ENCODE assay signal across 8 mouse cellular contexts in genomic region chr6:90728491-90728931, GRCm38 (mm10).
DNase-seq lines count a peak whose midpoint lies in the region; ATAC-seq and TF ChIP-seq lines count a peak whose summit lies in the region.

No protein-coding gene starts in this region.

- H3K4me3 ChIP-seq in G1E (ENCODE audit: low read depth, low read length) = no peak overlapping the region
- H3K4me3 ChIP-seq in hindbrain, embryonic 11.5 days (ENCODE audit: low read depth, low read length) = no peak overlapping the region
- H3K4me3 ChIP-seq in lung, embryonic 14.5 days (ENCODE audit: low read depth, low read length) = no peak overlapping the region

- H3K9me3 ChIP-seq in G1E (replicated peaks) = no peaks in the 10 kb centered on the region
- H3K9me3 ChIP-seq in hindbrain, embryonic 11.5 days (ENCODE audit: control insufficient read depth, low read length) = no peaks in the 10 kb centered on the region
- H3K9me3 ChIP-seq in lung, embryonic 14.5 days (ENCODE audit: low read depth, low read length) = no peaks in the 10 kb centered on the region

- H3K27ac ChIP-seq in hindbrain, embryonic 11.5 days (ENCODE audit: low read depth, low read length) = no peak overlapping the region
- 0 out of 2 replicates have a peak overlapping the region, but pooled peaks have one; percentile 9 for H3K27ac ChIP-seq in lung, embryonic 14.5 days (ENCODE audit: low read depth)

- peaks cover 41% of the 10 kb centered on the region for H3K27me3 ChIP-seq in G1E (ENCODE audit: insufficient read depth, low read length)
- no peaks in the 10 kb centered on the region for H3K27me3 ChIP-seq in hindbrain, embryonic 11.5 days (ENCODE audit: control insufficient read depth, insufficient read depth, low read length)
- H3K27me3 ChIP-seq in lung, embryonic 14.5 days (ENCODE audit: insufficient read depth, low read length) = no peaks in the 10 kb centered on the region

- H3K4me1 ChIP-seq in G1E (ENCODE audit: insufficient read depth, low read depth, low read length) = no peaks in the 10 kb centered on the region
- peaks cover 4% of the 10 kb centered on the region for H3K4me1 ChIP-seq in hindbrain, embryonic 11.5 days (replicated peaks; ENCODE audit: control insufficient read depth, insufficient read depth, low read length)
- H3K4me1 ChIP-seq in lung, embryonic 14.5 days (ENCODE audit: insufficient read depth) = peaks cover 7% of the 10 kb centered on the region

- TF ChIP-seq CTCF in G1E (IDR thresholded peaks at IDR 0.05; ENCODE audit: low read depth, low read length) = peak; percentile 97
- TF ChIP-seq CTCF in lung, embryonic 14.5 days (IDR thresholded peaks at IDR 0.05; ENCODE audit: low read depth) = peak; percentile 100

- H3K36me3 ChIP-seq in G1E (replicated peaks) = no peaks in the 10 kb centered on the region
- H3K36me3 ChIP-seq in hindbrain, embryonic 11.5 days (ENCODE audit: control insufficient read depth, insufficient read depth, low read length) = no peaks in the 10 kb centered on the region
- no peaks in the 10 kb centered on the region for H3K36me3 ChIP-seq in lung, embryonic 14.5 days (ENCODE audit: insufficient read depth)

- peak; percentile 76 for ATAC-seq in G1E (ENCODE audit: extremely low read depth, insufficient number of reproducible peaks, low FRiP score, poor library complexity, severe bottlenecking)
- ATAC-seq in frontal cortex, adult (ENCODE audit: low TSS enrichment) = peak; percentile 73
- peak; percentile 76 for ATAC-seq in hindbrain, embryonic 11.5 days (ENCODE audit: low FRiP score)
- ATAC-seq in lung, embryonic 14.5 days (ENCODE audit: insufficient read depth) = peak; percentile 90
- ATAC-seq in neutrophil, adult 5-6 weeks (ENCODE audit: extremely low read depth, insufficient number of reproducible peaks, low FRiP score, poor library complexity, severe bottlenecking) = peak; percentile 83

- DNase-seq in G1E (ENCODE audit: low spot score) = peak; percentile 47
- peak; percentile 89 for DNase-seq in cerebellum, adult 8-10 months
- DNase-seq in hindbrain, embryonic 11.5 days (ENCODE audit: low spot score) = peak; percentile 86
- DNase-seq in layer of hippocampus, adult 9-11 months = peak; percentile 71
- DNase-seq in lung, embryonic 14.5 days = peak; percentile 93
- DNase-seq in testis, postnatal 14 days (ENCODE audit: low spot score) = peak; percentile 57

- H3K9ac ChIP-seq in hindbrain, embryonic 11.5 days (ENCODE audit: low read depth, low read length) = no peak overlapping the region
- no peak overlapping the region for H3K9ac ChIP-seq in lung, embryonic 14.5 days

- WGBS in hindbrain, embryonic 11.5 days = 0% methylated on average over 1 of the region's 1 CpGs
- WGBS in lung, embryonic 14.5 days = 0% methylated on average over 1 of the region's 1 CpGs

- no peak overlapping the region for H3K4me2 ChIP-seq in hindbrain, embryonic 11.5 days (replicated peaks; ENCODE audit: low read depth, low read length)
- no peak overlapping the region for H3K4me2 ChIP-seq in lung, embryonic 14.5 days
